Mouse (Mus musculus): Measurements from ENCODE around the gene Vps8. TPM values are rescaled to one million over a fixed set of nuclear protein-coding genes. Genes with fewer than 3 reads are reported as not detected.
"Not testable (repeated sequence)": the region's sequence is repeated elsewhere in the genome, so short reads cannot be mapped to it uniquely, and the experiment has no call there.

Gene Vps8
- total RNA-seq, 2 experiments from 2014 or later: 7.7 to 7.8 TPM

GRCm38 (mm10) chr16:21651161-21651560 is 228.2 kb downstream of the Vps8 start:
- Histone ChIP-seq H3K4me3 (no peak overlapping the region), H3K27ac (no peak overlapping the region)
- intact Hi-C loops (cut with DNase I): no loop called here
- no peak for DNase-seq
- no peak for TF ChIP-seq CTCF (IDR thresholded peaks at IDR 0.05)

GRCm38 (mm10) chr16:21653151-21653550 is 230.2 kb downstream of the Vps8 start:
- TF ChIP-seq CTCF (IDR thresholded peaks at IDR 0.05): no peak
- Histone ChIP-seq H3K27ac (no peak overlapping the region), H3K4me3 (no peak overlapping the region)
- intact Hi-C loops (cut with DNase I): no loop called here
- DNase-seq: no peak

DNA sequence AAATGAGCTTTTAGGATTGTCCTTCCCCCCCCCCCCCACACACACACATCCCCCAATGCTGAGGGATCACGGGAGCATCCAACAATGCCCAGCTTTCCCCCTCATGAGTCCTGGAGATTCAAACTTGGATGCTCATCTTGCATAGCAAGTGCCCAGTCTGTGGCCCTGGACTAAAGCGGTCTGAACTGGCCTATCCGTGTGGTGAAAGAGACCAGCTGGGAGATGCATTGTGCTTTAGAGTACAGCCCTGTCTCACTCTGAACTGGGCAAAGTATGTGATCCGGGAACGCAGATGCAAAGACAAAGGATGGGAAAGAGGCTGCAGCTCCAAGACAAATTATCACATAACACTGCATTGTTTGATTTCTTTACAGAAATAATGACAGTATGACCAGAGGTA is 231.5 kb downstream of the Vps8 start:
- no peak overlapping the region for H3K4me3 ChIP-seq
- intact Hi-C loops (cut with DNase I): no loop called here
- DNase-seq: peak; percentile 3
- no peak for TF ChIP-seq CTCF (IDR thresholded peaks at IDR 0.05)
- peak overlapping the region; percentile 67 for H3K27ac ChIP-seq

GRCm38 (mm10) chr16:21655291-21655690 is 232.4 kb downstream of the Vps8 start:
- peak overlapping the region; percentile 67 for H3K27ac ChIP-seq
- intact Hi-C loops (cut with DNase I): loop anchor here (5.0 kb wide), 1 partner anchor 37 kb away; the partner anchor contains the start of gene 2510009E07Rik

GRCm38 (mm10) chr16:21655961-21656360 is 233.0 kb downstream of the Vps8 start:
- Histone ChIP-seq H3K27ac (peak overlapping the region; percentile 67), H3K4me3 (0 out of 2 replicates have a peak overlapping the region, but pooled peaks have one; percentile 26)
- TF ChIP-seq CTCF (IDR thresholded peaks at IDR 0.05): no peak
- intact Hi-C loops (cut with DNase I): loop anchor here (5.0 kb wide), 1 partner anchor 36 kb away; the partner anchor contains the start of gene 2510009E07Rik
- DNase-seq: no peak

More at GRCm38 (mm10) chr16:21655291-21655690, 232.4 kb downstream of the Vps8 start:
- no peak for TF ChIP-seq CTCF (IDR thresholded peaks at IDR 0.05)
- DNase-seq: peak; percentile 47
- peak overlapping the region; percentile 33 for H3K4me3 ChIP-seq

DNA sequence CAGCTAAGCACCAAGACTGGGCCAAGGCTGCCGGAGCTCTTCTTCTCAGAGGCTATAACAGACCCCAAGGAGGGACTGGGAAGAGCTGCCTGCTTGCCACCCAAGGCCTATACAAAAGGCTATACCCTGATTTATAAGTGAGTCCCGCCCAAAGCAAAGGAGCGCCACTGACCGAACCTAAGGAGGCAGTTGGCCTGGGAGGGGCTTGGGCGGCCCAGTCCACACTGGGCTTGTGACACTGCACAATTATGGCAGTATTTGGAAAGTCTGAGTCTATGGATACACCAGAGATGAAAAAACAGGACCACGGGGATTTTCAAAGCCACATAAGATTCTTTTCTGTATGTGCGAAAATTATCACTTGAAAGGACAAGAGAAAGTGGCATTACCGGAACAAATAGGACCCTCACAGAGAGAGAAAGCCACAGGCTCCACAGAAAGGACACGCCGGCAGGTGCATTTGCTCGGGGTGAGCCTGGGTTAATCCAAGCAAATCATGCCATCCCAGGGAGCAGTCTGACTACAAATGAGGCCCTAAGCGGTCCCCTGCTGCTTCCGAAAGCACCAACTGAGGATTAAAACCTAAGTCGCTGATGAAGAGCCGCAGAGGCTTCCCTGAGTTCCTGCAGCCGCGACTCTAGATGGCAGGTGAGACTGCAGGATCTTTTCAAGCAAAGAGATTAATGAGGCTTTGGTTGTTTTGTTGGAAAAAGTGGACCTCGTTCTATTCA is 241.9 kb downstream of the Vps8 start:
- Histone ChIP-seq H3K27ac (no peak overlapping the region), H3K4me3 (no peak overlapping the region)
- no peak for DNase-seq
- no peak for TF ChIP-seq CTCF (IDR thresholded peaks at IDR 0.05)
- intact Hi-C loops (cut with DNase I): no loop called here

DNA sequence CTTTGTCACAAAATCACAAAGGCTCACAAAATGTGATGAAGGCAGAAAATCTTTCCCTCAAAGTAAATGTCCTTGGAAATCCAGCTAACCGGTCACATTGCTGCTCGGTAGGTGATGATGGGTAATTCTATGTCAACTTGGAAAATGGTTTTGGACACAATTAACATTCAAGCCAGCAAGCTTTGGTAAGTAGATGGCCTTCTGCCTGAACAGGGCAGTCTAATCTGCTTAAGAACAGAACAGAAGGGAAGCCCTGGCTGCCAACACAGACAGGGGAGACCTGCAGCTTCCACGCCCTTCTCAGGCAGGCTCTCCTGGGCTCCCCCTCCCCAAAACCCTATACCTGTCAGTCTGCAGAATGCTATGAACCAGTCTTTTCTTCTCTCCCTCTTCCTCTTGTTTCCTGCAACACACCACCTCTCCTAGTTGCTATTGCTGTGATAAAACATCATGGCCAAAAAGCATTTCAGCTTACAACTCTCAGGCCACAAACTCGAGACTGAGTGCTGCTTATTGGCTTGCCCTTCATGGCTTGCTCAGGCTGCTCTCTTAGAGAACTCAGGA is 242.6 kb downstream of the Vps8 start:
- intact Hi-C loops (cut with DNase I): no loop called here
- no peak overlapping the region for H3K27ac ChIP-seq
- no peak overlapping the region for H3K4me3 ChIP-seq
- TF ChIP-seq CTCF (IDR thresholded peaks at IDR 0.05): no peak
- DNase-seq: no peak

GRCm38 (mm10) chr16:21671878-21672277 is 249.0 kb downstream of the Vps8 start:
- Histone ChIP-seq H3K4me3 (no peak overlapping the region), H3K27ac (no peak overlapping the region)
- no peak for DNase-seq
- TF ChIP-seq CTCF (IDR thresholded peaks at IDR 0.05): no peak
- intact Hi-C loops (cut with DNase I): no loop called here

DNA sequence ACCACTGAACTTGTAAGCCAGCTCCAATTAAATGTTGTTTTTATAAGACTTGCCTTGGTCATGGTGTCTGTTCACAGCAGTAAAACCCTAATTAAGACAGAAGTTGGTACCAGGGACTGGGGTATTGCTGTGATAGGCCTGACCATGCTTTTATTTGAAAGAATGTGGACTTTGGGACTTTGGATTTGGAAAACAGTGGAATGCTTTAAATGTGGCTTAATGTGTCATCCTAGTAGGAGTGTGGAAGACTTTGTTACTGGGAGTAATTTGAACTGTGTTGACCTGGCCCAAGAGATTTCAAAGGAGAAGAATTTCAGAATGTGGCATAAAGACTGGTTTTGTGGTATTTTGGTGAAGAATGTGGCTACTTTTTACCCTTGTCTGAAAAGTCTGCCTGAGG is 250.1 kb downstream of the Vps8 start:
- intact Hi-C loops (cut with DNase I): not testable (repeated sequence)

GRCm38 (mm10) chr16:21673651-21674050 is 250.7 kb downstream of the Vps8 start:
- H3K27ac ChIP-seq; intact Hi-C loops (cut with DNase I); H3K4me3 ChIP-seq; DNase-seq: not testable (repeated sequence)

More for the DNA sequence above, 250.1 kb downstream of the Vps8 start:
- not testable (repeated sequence) for H3K4me3 ChIP-seq, DNase-seq, H3K27ac ChIP-seq

DNA sequence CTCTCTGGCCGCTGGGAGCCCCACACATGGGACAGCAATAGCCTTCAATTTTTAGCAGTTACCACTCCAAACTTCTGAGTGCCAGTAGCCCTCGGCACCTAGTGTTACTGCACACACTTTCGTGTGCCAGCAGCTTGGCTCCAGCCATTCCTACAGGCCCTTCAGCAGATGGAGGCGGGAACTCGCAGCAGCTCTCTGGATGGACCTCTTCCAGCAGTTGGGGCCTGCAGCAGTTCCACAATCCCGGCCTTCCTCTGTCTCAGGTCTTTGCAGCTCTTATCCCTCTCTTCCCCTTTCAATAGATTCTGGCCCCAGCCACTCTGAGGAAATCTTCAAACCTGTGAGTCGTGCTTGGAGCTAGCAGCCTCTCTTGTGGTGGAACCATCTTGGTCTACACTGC is 253.9 kb downstream of the Vps8 start:
- Histone ChIP-seq H3K4me3 (no peak overlapping the region), H3K27ac (no peak overlapping the region)
- TF ChIP-seq CTCF (IDR thresholded peaks at IDR 0.05): no peak
- DNase-seq: no peak
- intact Hi-C loops (cut with DNase I): no loop called here

GRCm38 (mm10) chr16:21687406-21687805 is 264.5 kb downstream of the Vps8 start:
- H3K27ac ChIP-seq: peak overlapping the region; percentile 56; the same call in 1 of the 2 replicates
- TF ChIP-seq CTCF (IDR thresholded peaks at IDR 0.05): no peak
- no peak overlapping the region for H3K4me3 ChIP-seq
- intact Hi-C loops (cut with DNase I): no loop called here
- DNase-seq: no peak

DNA sequence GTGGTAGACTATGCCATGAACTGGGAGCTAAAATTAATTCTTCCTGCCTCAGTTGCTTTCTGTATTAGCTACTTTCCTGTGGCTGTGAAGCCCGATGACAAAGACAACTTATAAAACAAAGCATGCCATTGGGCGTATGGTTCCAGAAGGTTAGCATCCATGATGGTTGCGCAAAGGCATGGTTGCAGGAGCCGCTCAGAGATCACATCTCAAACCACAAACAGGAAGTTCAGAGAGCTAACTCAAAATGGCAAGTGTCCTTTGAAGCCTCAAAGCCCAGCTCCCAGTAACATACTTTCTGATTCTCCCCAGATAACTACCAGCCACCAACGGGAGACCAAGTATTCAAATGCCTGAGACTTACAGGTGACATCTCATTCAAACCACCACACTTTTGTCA is 266.2 kb downstream of the Vps8 start:
- no peak for DNase-seq
- no peak for TF ChIP-seq CTCF (IDR thresholded peaks at IDR 0.05)
- Histone ChIP-seq H3K4me3 (no peak overlapping the region), H3K27ac (no peak overlapping the region)
- intact Hi-C loops (cut with DNase I): no loop called here
